Mouse (Mus musculus): ENCODE measurements at regions not wholly inside any gene's neighbourhood (a gene's known extent, or its start where the extent isn't known, plus 50 kb on each side); places are given as distances from the start of the nearest gene placed in this dataset.

DNA sequence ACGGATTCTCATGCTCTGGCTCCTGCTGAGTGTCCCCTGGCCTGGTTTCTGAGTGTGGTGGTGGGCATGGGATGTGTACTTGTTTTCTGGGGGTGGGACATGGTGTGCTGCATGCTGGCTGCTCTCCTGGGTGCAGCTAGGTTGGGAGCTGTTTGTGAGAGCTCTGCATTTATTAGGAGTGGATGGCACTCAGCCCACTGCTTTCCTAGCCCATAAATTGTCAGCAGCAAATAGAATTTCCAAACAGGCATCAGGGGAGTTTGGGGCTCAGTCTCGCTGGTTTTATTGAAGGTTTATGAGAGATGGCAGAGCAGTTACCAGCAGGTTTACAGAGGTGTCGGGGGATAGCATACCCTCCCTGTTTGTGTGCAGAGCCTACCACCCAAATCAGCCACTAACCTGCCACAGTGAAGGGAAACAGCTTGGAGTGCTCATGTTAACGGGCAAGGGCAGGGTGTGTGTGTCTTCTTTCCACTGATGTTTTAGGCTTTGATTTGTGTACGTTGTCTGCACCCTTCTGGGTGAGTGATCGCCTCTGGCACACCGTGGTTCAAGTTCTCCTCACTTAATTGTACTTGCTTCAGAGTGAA, 372.6 kb downstream of the Eipr1 start:
- no peak for TF ChIP-seq NANOG (IDR thresholded peaks at IDR 0.05; ENCODE audit: borderline replicate concordance, low read length)
- TF ChIP-seq POU5F1 (IDR thresholded peaks at IDR 0.05; ENCODE audit: borderline replicate concordance, low read length), result no peak

Measured in E14TG2a.4 (cell line).